Mouse (Mus musculus) heart, postnatal 10 days (tissue): Measurements from ENCODE around the gene Trp73. TPM values are rescaled to one million over a fixed set of nuclear protein-coding genes. Genes with fewer than 3 reads are reported as not detected.

Experiments
- DNase-seq, 2 experiments: peaks; one replicate each; pipeline ENCODE4 v3.0.0; 2021
- intact Hi-C: fragments of 180-260 bp; cut with DNase I; formaldehyde crosslinking; loops from one replicate; pipeline ENCODE4 v1.15.1; 2025
- total RNA-seq, 2 experiments: library from RNA; stranded (reverse); gene quantifications; 2 replicates each; pipeline ENCODE4 v1.2.3; 2021

The Trp73 gene
- total RNA-seq = under 1 TPM in 1 of 2 experiments, not detected in 1; 0.05 TPM

GRCm38 (mm10) chr4:154140182-154140212 lies at the start of gene Trp73:
Trp73 (minus strand) TSS chr4:154140208.
- intact Hi-C loops = no loop called here

DNA sequence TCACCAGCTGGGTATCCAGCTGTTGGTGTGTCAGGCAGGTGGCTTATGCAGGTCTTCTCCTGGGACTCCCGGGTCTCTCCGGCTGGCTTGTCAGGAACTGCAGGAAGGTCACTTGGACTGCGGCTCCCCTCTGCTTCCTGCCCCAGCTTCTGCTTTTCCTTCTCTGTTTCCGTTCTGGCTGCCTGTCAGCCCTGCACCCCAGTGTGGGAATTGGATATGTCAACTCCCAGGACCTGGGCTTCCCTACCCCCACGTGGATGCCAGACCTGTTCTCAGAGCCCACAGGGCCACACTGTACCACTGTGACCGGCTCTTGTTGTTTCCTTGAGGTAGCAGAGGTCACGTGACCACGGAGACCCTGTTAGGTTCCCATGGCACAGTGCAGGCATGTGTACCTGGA lies 48.9 kb upstream of the Trp73 start:
- peak in 1 of 2 experiments; percentile 28 for DNase-seq
- intact Hi-C loops = loop anchor here (2.0 kb wide), 1 partner anchor 16 kb away; no protein-coding TSS in a partner anchor

More at GRCm38 (mm10) chr4:154140182-154140212, at the start of gene Trp73:
- no peak for DNase-seq

GRCm38 (mm10) chr4:154186002-154186537 lies 46.1 kb upstream of the Trp73 start:
- DNase-seq = no peak

GRCm38 (mm10) chr4:154185001-154185400 lies 45.0 kb upstream of the Trp73 start:
- no peak for DNase-seq
- intact Hi-C loops = no loop called here

More at GRCm38 (mm10) chr4:154186002-154186537, 46.1 kb upstream of the Trp73 start:
- intact Hi-C loops = no loop called here

DNA sequence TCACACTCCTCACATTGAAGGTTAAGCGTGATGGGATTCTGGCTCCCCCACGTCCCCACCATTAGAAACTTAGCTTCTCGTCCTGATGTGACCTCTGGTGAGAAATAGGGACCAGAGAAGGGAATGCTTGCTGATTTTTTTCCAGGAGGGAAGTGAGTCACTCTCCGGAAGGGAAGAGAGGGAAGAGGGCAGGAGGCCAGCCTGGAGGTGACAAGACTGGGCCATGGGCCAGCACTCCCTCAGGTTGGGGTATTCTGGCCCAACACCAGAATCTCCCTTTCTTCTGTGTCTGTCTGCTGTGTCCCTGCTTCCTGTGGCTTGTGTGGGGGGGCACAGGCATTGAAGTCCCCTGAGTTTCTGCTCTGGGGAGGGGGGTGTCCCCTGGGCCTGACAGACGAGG lies 43.6 kb upstream of the Trp73 start:
- intact Hi-C loops = no loop called here
- no peak for DNase-seq

DNA sequence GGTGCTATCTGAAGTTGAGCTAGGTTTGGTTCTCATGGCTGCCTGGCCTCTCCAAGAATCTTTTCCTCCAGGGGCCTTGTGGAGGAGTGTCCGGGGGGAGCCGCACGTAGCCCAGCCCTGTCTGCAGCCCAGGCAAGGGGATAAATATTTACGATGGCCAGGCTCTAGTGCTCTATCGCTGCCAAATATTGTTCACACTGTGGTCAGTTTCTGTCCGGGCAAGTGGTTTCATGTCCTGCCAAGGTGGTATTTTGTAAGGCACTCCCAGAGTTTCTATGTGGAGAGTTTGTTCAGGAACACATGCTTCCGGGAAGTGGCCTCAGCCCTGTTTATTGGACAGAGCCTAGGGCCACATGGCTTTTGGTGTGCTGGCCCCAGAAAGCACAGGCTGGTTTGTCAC lies 41.0 kb upstream of the Trp73 start:
- intact Hi-C loops = no loop called here
- no peak for DNase-seq

DNA sequence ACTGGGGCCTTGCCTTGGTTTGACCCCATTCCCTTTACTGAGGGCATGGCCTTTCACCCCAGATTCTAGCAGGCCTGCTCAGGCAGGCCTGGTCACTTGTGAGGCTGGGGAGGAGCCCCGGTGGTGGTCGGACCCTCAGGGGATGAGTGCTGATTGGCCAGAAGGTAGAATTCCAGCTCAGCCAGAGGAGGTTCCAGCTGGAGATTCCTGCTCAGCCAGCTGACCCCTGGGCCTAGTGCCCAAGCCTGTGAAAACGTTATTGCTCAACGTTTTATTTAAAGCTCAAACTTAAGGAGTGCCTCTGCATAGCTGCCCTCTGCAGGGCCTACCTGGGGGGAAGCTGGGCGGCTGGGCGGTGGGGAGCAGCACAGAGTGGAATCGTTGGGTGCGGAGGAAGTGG lies 37.2 kb upstream of the Trp73 start:
- intact Hi-C loops = no loop called here
- DNase-seq = peak; percentile 80 to 82

- intact Hi-C loops = no loop called here
- no peak for DNase-seq
Measured at GRCm38 (mm10) chr4:154171931-154172604, 32.1 kb upstream of the Trp73 start.

GRCm38 (mm10) chr4:154171151-154171930 lies 31.3 kb upstream of the Trp73 start:
- intact Hi-C loops = no loop called here
- DNase-seq = peak; percentile 41 to 42

GRCm38 (mm10) chr4:154170506-154171150 lies 30.6 kb upstream of the Trp73 start, which contains the start of gene Megf6:
Megf6 (plus strand) TSS chr4:154170730.
- DNase-seq = peak; percentile 62 to 72
- intact Hi-C loops = no loop called here

- no peak for DNase-seq
- intact Hi-C loops = no loop called here
Measured at GRCm38 (mm10) chr4:154170021-154170420, 30.0 kb upstream of the Trp73 start.

- DNase-seq = peak; percentile 72 to 86
Measured at GRCm38 (mm10) chr4:154167053-154167452, 27.0 kb upstream of the Trp73 start.

GRCm38 (mm10) chr4:154163296-154163695 lies 23.3 kb upstream of the Trp73 start:
- peak; percentile 81 to 91 for DNase-seq
- intact Hi-C loops = loop anchor here (1.0 to 2.0 kb wide), 3 partner anchors 44 to 138 kb away; partner anchors contain the start of gene Arhgef16

More at GRCm38 (mm10) chr4:154167053-154167452, 27.0 kb upstream of the Trp73 start:
- intact Hi-C loops = loop anchor here (1.0 kb wide), 1 partner anchor 40 kb away; no protein-coding TSS in a partner anchor

- DNase-seq = peak; percentile 98
- intact Hi-C loops = no loop called here
Measured at GRCm38 (mm10) chr4:154160538-154161390, 20.8 kb upstream of the Trp73 start, which contains the start of gene Tprgl. Tprgl (minus strand) TSS chr4:154160666.

- intact Hi-C loops = loop anchor here (1.0 to 2.0 kb wide), 2 partner anchors 18 to 93 kb away; partner anchors contain the start of gene Wrap73
- DNase-seq = peak in 1 of 2 experiments; percentile 46
Measured at GRCm38 (mm10) chr4:154159961-154160537, 20.0 kb upstream of the Trp73 start.

GRCm38 (mm10) chr4:154159002-154159401 lies 19.0 kb upstream of the Trp73 start:
- peak; percentile 89 to 94 for DNase-seq
- intact Hi-C loops = loop anchor here (1.0 to 2.0 kb wide), 2 partner anchors 17 to 92 kb away; partner anchors contain the start of gene Wrap73

DNA sequence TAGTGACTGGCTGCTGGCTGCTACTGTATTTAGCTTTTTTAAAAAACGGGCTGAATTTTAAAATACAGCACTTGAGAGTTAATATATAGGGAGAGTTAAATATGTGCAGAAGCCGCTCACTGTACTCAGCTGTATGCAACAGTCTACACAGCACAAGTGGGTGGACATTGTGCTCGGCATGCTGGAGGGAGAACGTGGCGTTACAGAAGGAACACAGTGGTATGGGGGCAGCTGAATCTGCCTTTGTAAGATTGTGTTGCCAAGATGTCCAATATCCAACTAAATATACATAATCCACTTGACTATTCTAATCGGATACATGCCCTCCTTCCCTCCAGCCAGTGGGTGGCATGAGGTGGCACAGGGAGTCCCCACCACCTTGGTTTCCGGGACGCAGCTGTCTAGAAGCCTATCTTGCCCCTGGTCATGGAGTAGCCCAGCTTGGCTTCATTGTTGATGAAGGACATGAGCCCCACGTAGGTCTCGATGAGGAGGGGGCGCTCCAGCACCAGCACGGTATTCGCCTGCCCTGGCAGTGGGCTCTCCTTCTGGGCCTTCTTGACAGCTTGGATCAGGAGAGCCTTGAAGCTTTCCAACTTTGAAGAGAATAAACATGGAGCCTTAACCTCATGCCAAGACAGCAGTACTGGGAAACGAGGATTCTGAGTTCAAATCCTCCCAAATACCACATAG lies 18.1 kb upstream of the Trp73 start:
- no peak for DNase-seq
- intact Hi-C loops = loop anchor here (2.0 kb wide), 1 partner anchor 91 kb away; no protein-coding TSS in a partner anchor

DNA sequence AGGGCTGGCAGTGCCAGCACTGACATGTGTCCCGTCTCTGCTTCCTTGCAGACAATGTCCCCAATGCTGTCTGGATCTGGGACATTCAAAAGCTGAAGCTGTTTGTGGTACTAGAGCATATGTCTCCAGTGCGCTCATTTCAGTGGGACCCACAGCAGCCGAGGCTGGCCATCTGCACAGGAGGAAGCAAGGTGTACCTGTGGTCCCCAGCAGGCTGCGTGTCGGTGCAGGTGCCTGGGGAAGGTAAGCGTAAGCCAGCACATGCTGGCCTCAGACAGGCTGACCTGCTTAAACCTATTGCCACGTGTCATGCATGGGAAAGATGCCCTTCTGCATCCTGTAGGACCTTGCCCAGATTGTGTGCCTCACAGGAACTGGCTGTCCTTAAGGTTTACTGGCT lies 16.0 kb upstream of the Trp73 start:
- no peak for DNase-seq
- intact Hi-C loops = no loop called here

- no peak for DNase-seq
- intact Hi-C loops = no loop called here
Measured at GRCm38 (mm10) chr4:154154104-154154503, 14.1 kb upstream of the Trp73 start.
